Mouse (Mus musculus): ENCODE results near the gene Ccnd2.

DNA sequence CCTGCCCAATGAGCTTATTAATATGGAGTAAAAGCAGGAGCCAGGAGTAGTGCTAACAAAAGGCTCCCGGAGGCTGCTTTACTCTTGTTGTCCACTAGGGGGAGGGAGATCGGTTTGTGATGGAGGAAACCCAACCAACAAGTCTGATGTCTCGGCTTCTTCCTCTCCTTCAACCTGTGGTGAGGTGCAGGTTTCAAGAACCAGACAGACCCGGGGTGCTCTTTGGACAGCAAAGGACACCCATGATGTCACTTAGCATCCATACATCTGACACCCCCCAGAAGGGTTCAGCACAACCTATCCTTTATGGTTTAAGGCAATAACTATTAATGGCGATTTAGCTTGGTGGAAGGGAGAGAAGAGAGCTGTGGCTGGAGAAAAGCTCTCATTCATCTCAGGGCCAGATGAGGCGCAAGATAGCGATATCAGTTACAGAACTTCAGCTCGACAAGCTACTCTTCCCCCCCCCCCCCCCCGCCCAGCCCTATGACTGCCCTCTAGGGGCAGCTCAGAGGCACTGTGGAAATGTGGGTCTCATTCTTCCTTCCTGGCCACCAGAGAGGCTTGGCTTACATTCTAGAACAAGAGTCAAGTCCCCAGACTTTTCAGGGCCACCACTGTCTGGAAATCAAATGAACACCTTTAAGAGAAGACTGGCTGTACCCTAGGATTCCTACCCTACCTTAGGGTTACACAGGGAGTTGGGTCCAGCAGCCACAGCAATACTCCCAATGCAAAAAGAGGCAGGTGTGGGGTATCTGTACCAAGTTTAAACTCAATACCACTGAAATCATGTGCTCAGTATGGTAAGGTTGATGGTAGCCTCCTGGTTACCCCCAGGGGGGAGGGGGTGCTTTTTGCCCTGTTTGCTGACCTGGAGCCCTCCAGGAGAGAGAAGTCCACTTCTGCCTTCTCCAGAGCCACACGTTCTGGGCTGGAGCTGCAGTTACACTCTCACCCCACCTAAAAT is 9.6 kb downstream of the Ccnd2 start:
- no peak for TF ChIP-seq POLR2A (IDR thresholded peaks at IDR 0.05; ENCODE audit: borderline replicate concordance, extremely low read depth, low read depth, low read length)
- TF ChIP-seq CTCF (IDR thresholded peaks at IDR 0.05; ENCODE audit: insufficient read depth, low read length): peak; percentile 56

All from lung, adult 2 months (tissue).